Mouse (Mus musculus) heart, adult 10 weeks (tissue): ENCODE data around the gene Dusp12. TPM values are rescaled to one million over a fixed set of nuclear protein-coding genes. Genes with fewer than 3 reads are reported as not detected.

Experiments
- polyA plus RNA-seq: library from polyadenylated mRNA; stranded (reverse); fragments of 350-450 nt; fragmentation: Illumina TruSeq; extraction: RNeasy Lipid Tissue Mini Kit (QIAGEN cat#74804); gene quantifications from one replicate; pipeline ENCODE4 v1.2.3, GENCODE M21; 2014; ENCODE audit warnings: low read depth, low replicate concordance

Dusp12 gene
- 12.5 TPM for polyA plus RNA-seq

GRCm38 (mm10) chr1:170884978-170885561 lies at the start of gene Dusp12, which contains the start of gene Gm26620:
Gene Dusp12, minus strand, starts transcription at chr1:170885540.
Gene Gm26620, plus strand, starts transcription at chr1:170885065.

GRCm38 (mm10) chr1:170927378-170927777 lies 42.0 kb upstream of the Dusp12 start, which contains the start of gene Fcrla:
Gene Fcrla, minus strand, starts transcription at chr1:170927583.

GRCm38 (mm10) chr1:170912891-170913615 lies 27.7 kb upstream of the Dusp12 start, which contains the start of gene Fcrlb:
Gene Fcrlb, minus strand, starts transcription at chr1:170912941.

GRCm38 (mm10) chr1:170867691-170868105 lies 17.6 kb downstream of the Dusp12 start, which contains the start of gene Atf6:
Gene Atf6, minus strand, starts transcription at chr1:170867771.

Other genes with a start within 250 kb of the Dusp12 start
- 18.9 TPM for gene Olfml2b, start 241.0 kb downstream of the Dusp12 start, polyA plus RNA-seq
- 48.1 TPM for gene Atf6, start 17.8 kb downstream of the Dusp12 start, polyA plus RNA-seq
- 1.0 TPM for gene Gm26620, start 475 bp downstream of the Dusp12 start, polyA plus RNA-seq
- gene Fcrlb, start 27.4 kb upstream of the Dusp12 start, polyA plus RNA-seq: not detected
- gene Fcrla, start 42.0 kb upstream of the Dusp12 start, polyA plus RNA-seq: not detected
- gene Fcgr2b, start 91.0 kb upstream of the Dusp12 start, polyA plus RNA-seq: 13.1 TPM
- 0.86 TPM for gene Fcgr4, start 133.4 kb upstream of the Dusp12 start, polyA plus RNA-seq
- gene Fcgr3, start 179.4 kb upstream of the Dusp12 start, polyA plus RNA-seq: 18.7 TPM
- 1.6 TPM for gene Cfap126, start 228.4 kb upstream of the Dusp12 start, polyA plus RNA-seq